Mouse (Mus musculus): ENCODE measurements around the gene Zc3h4. TPM values are rescaled to one million over a fixed set of nuclear protein-coding genes. Genes with fewer than 3 reads are reported as not detected.

The Zc3h4 gene
- 14.1 and 18.6 TPM in 2 replicates for polyA plus RNA-seq (2014; fragmentation: Nextera tagmentation; extraction: Ambion mirVana)

GRCm38 (mm10) chr7:16400689-16401611 is at the start of gene Zc3h4:
Zc3h4 (plus strand) TSS chr7:16400910.
- under 1% methylated on average over 63 of the region's 85 CpGs for WGBS

GRCm38 (mm10) chr7:16355854-16356594 is 44.7 kb upstream of the Zc3h4 start:
- Histone ChIP-seq H3K9ac (ENCODE audit: low read depth, low read length) (no peak overlapping the region), H3K9me3 (ENCODE audit: control insufficient read depth, low read length) (no peaks in the 10 kb centered on the region), H3K4me1 (replicated peaks; ENCODE audit: control insufficient read depth, insufficient read depth, low read length) (no peaks in the 10 kb centered on the region), H3K27ac (ENCODE audit: low read depth, low read length) (no peak overlapping the region), H3K4me2 (no peak overlapping the region), H3K36me3 (ENCODE audit: control insufficient read depth, insufficient read depth, low read length) (peaks cover 51% of the 10 kb centered on the region), H3K27me3 (replicated peaks; ENCODE audit: control insufficient read depth, insufficient read depth, low read length) (no peaks in the 10 kb centered on the region), H3K4me3 (ENCODE audit: low read depth, low read length) (no peak overlapping the region)
- no peak for ATAC-seq (replicated peaks; ENCODE audit: low FRiP score)
- WGBS: 94% methylated on average over 3 of the region's 3 CpGs
- no peak for DNase-seq (ENCODE audit: low spot score)

More at GRCm38 (mm10) chr7:16400689-16401611, at the start of gene Zc3h4:
- Histone ChIP-seq H3K4me3 (ENCODE audit: low read depth, low read length) (peak within 1 kb of the TSS; percentile 93), H3K36me3 (ENCODE audit: control insufficient read depth, insufficient read depth, low read length) (no peaks in the 10 kb centered on the region), H3K27me3 (replicated peaks; ENCODE audit: control insufficient read depth, insufficient read depth, low read length) (no peaks in the 10 kb centered on the region), H3K9ac (ENCODE audit: low read depth, low read length) (peak within 1 kb of the TSS; percentile 100), H3K4me1 (replicated peaks; ENCODE audit: control insufficient read depth, insufficient read depth, low read length) (peaks cover 30% of the 10 kb centered on the region), H3K27ac (ENCODE audit: low read depth, low read length) (peak within 1 kb of the TSS; percentile 100), H3K9me3 (ENCODE audit: control insufficient read depth, low read length) (no peaks in the 10 kb centered on the region), H3K4me2 (peak within 1 kb of the TSS; percentile 84)
- DNase-seq (ENCODE audit: low spot score): peak; percentile 97
- peak; percentile 57 for ATAC-seq (replicated peaks; ENCODE audit: low FRiP score)

DNA sequence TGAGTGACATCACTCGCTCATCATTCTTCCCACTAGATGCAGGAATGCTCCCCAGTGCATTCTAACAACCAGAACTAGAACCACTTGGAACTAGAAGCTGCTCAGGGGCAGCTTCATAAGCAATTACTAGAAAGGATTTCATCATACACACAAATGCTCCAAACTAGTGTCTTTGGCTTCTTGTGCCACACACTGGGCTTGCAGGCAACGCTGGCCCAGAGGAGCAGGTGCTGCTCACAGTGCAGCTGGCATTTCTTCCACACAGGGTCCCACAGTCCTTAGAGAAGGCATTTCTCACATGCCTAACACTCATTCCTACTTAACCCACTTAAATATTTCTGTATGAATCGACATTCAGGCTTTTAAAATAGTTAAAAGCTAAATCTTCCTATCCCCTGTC is 43.1 kb upstream of the Zc3h4 start:
- DNase-seq (ENCODE audit: low spot score): no peak

GRCm38 (mm10) chr7:16364319-16364718 is 36.4 kb upstream of the Zc3h4 start:
- no peak overlapping the region for H3K9ac ChIP-seq (ENCODE audit: low read depth, low read length)
- no peaks in the 10 kb centered on the region for H3K9me3 ChIP-seq (ENCODE audit: control insufficient read depth, low read length)
- WGBS: 86% methylated on average over 1 of the region's 1 CpGs
- no peaks in the 10 kb centered on the region; the same call in 1 of the 2 replicates for H3K4me1 ChIP-seq (replicated peaks; ENCODE audit: control insufficient read depth, insufficient read depth, low read length)
- H3K4me3 ChIP-seq (ENCODE audit: low read depth, low read length): no peak overlapping the region
- no peak overlapping the region for H3K4me2 ChIP-seq
- H3K27me3 ChIP-seq (replicated peaks; ENCODE audit: control insufficient read depth, insufficient read depth, low read length): no peaks in the 10 kb centered on the region
- ATAC-seq (replicated peaks; ENCODE audit: low FRiP score): no peak
- H3K27ac ChIP-seq (ENCODE audit: low read depth, low read length): no peak overlapping the region
- no peak for DNase-seq (ENCODE audit: low spot score)
- H3K36me3 ChIP-seq (ENCODE audit: control insufficient read depth, insufficient read depth, low read length): peaks cover 66% of the 10 kb centered on the region

More for the DNA sequence above, 43.1 kb upstream of the Zc3h4 start:
- H3K36me3 ChIP-seq (ENCODE audit: control insufficient read depth, insufficient read depth, low read length): peaks cover 52% of the 10 kb centered on the region
- no peaks in the 10 kb centered on the region for H3K4me1 ChIP-seq (replicated peaks; ENCODE audit: control insufficient read depth, insufficient read depth, low read length)
- no peak overlapping the region for H3K27ac ChIP-seq (ENCODE audit: low read depth, low read length)
- ATAC-seq (replicated peaks; ENCODE audit: low FRiP score): no peak
- H3K27me3 ChIP-seq (replicated peaks; ENCODE audit: control insufficient read depth, insufficient read depth, low read length): no peaks in the 10 kb centered on the region
- H3K4me2 ChIP-seq: no peak overlapping the region
- H3K4me3 ChIP-seq (ENCODE audit: low read depth, low read length): no peak overlapping the region
- H3K9ac ChIP-seq (ENCODE audit: low read depth, low read length): no peak overlapping the region
- H3K9me3 ChIP-seq (ENCODE audit: control insufficient read depth, low read length): no peaks in the 10 kb centered on the region
- WGBS: 88% methylated on average over 3 of the region's 3 CpGs

GRCm38 (mm10) chr7:16364901-16365500 is 35.7 kb upstream of the Zc3h4 start:
- no peak overlapping the region for H3K27ac ChIP-seq (ENCODE audit: low read depth, low read length)
- peaks cover 72% of the 10 kb centered on the region for H3K36me3 ChIP-seq (ENCODE audit: control insufficient read depth, insufficient read depth, low read length)
- H3K9ac ChIP-seq (ENCODE audit: low read depth, low read length): no peak overlapping the region
- no peak for ATAC-seq (replicated peaks; ENCODE audit: low FRiP score)
- DNase-seq (ENCODE audit: low spot score): no peak
- 78% methylated on average over 4 of the region's 4 CpGs for WGBS
- no peaks in the 10 kb centered on the region; the same call in 1 of the 2 replicates for H3K4me1 ChIP-seq (replicated peaks; ENCODE audit: control insufficient read depth, insufficient read depth, low read length)
- H3K4me3 ChIP-seq (ENCODE audit: low read depth, low read length): no peak overlapping the region
- H3K4me2 ChIP-seq: no peak overlapping the region
- no peaks in the 10 kb centered on the region for H3K27me3 ChIP-seq (replicated peaks; ENCODE audit: control insufficient read depth, insufficient read depth, low read length)
- no peaks in the 10 kb centered on the region for H3K9me3 ChIP-seq (ENCODE audit: control insufficient read depth, low read length)

- no peaks in the 10 kb centered on the region for H3K27me3 ChIP-seq (replicated peaks; ENCODE audit: control insufficient read depth, insufficient read depth, low read length)
- peaks cover 71% of the 10 kb centered on the region for H3K36me3 ChIP-seq (ENCODE audit: control insufficient read depth, insufficient read depth, low read length)
- 82% methylated on average over 10 of the region's 10 CpGs for WGBS
- no peak for ATAC-seq (replicated peaks; ENCODE audit: low FRiP score)
- no peaks in the 10 kb centered on the region for H3K9me3 ChIP-seq (ENCODE audit: control insufficient read depth, low read length)
- no peak overlapping the region for H3K27ac ChIP-seq (ENCODE audit: low read depth, low read length)
- H3K4me3 ChIP-seq (ENCODE audit: low read depth, low read length): no peak overlapping the region
- no peak overlapping the region for H3K9ac ChIP-seq (ENCODE audit: low read depth, low read length)
- no peak for DNase-seq (ENCODE audit: low spot score)
- H3K4me2 ChIP-seq: no peak overlapping the region
- H3K4me1 ChIP-seq (replicated peaks; ENCODE audit: control insufficient read depth, insufficient read depth, low read length): no peaks in the 10 kb centered on the region; the same call in 1 of the 2 replicates
Measured at GRCm38 (mm10) chr7:16366133-16366646, 34.5 kb upstream of the Zc3h4 start.

GRCm38 (mm10) chr7:16366669-16367068 is 34.0 kb upstream of the Zc3h4 start:
- Histone ChIP-seq H3K9ac (ENCODE audit: low read depth, low read length) (no peak overlapping the region), H3K27ac (ENCODE audit: low read depth, low read length) (no peak overlapping the region), H3K36me3 (ENCODE audit: control insufficient read depth, insufficient read depth, low read length) (peaks cover 67% of the 10 kb centered on the region), H3K4me1 (replicated peaks; ENCODE audit: control insufficient read depth, insufficient read depth, low read length) (no peaks in the 10 kb centered on the region; the same call in 1 of the 2 replicates), H3K4me2 (no peak overlapping the region), H3K9me3 (ENCODE audit: control insufficient read depth, low read length) (no peaks in the 10 kb centered on the region), H3K27me3 (replicated peaks; ENCODE audit: control insufficient read depth, insufficient read depth, low read length) (no peaks in the 10 kb centered on the region), H3K4me3 (ENCODE audit: low read depth, low read length) (no peak overlapping the region)
- DNase-seq (ENCODE audit: low spot score) (no peak), ATAC-seq (replicated peaks; ENCODE audit: low FRiP score) (no peak)
- 76% methylated on average over 4 of the region's 4 CpGs for WGBS

GRCm38 (mm10) chr7:16368835-16369234 is 31.9 kb upstream of the Zc3h4 start:
- H3K4me2 ChIP-seq: no peak overlapping the region
- no peak overlapping the region for H3K4me3 ChIP-seq (ENCODE audit: low read depth, low read length)
- no peaks in the 10 kb centered on the region; the same call in 1 of the 2 replicates for H3K4me1 ChIP-seq (replicated peaks; ENCODE audit: control insufficient read depth, insufficient read depth, low read length)
- ATAC-seq (replicated peaks; ENCODE audit: low FRiP score): no peak
- H3K27ac ChIP-seq (ENCODE audit: low read depth, low read length): no peak overlapping the region
- no peaks in the 10 kb centered on the region for H3K9me3 ChIP-seq (ENCODE audit: control insufficient read depth, low read length)
- no peak for DNase-seq (ENCODE audit: low spot score)
- H3K27me3 ChIP-seq (replicated peaks; ENCODE audit: control insufficient read depth, insufficient read depth, low read length): no peaks in the 10 kb centered on the region
- H3K9ac ChIP-seq (ENCODE audit: low read depth, low read length): no peak overlapping the region
- H3K36me3 ChIP-seq (ENCODE audit: control insufficient read depth, insufficient read depth, low read length): peaks cover 57% of the 10 kb centered on the region
- WGBS: 83% methylated on average over 2 of the region's 2 CpGs

All from liver, embryonic 11.5 days (tissue).